7 mouse cellular contexts compared by ENCODE assay signal in genomic region chr3:130095160-130095781, GRCm38 (mm10). TPM values are rescaled to one million over a fixed set of nuclear protein-coding genes. Genes with fewer than 3 reads are reported as not detected.
DNase-seq lines count a peak whose midpoint lies in the region; ATAC-seq and TF ChIP-seq lines count a peak whose summit lies in the region.

No protein-coding gene starts in this region.

- H3K27me3 ChIP-seq in spleen, adult 2 months (ENCODE audit: control insufficient read depth, insufficient read depth, low read length): no peaks in the 10 kb centered on the region
- H3K27me3 ChIP-seq in forebrain, embryonic 15.5 days: no peaks in the 10 kb centered on the region

- H3K9ac ChIP-seq in forebrain, embryonic 15.5 days (replicated peaks): no peak overlapping the region

- H3K27ac ChIP-seq in spleen, adult 2 months (ENCODE audit: insufficient read depth, low read length): no peak overlapping the region
- no peak overlapping the region for H3K27ac ChIP-seq in forebrain, embryonic 15.5 days (replicated peaks)

- no peak overlapping the region for H3K4me3 ChIP-seq in spleen, adult 2 months (ENCODE audit: extremely low read depth, insufficient read depth, insufficient read length)
- H3K4me3 ChIP-seq in forebrain, embryonic 15.5 days: no peak overlapping the region

- H3K9me3 ChIP-seq in forebrain, embryonic 15.5 days: no peaks in the 10 kb centered on the region

- ATAC-seq in forebrain, embryonic 15.5 days (replicated peaks): peak; percentile 77
- 0 out of 2 replicates have a peak, but pooled peaks have one; percentile 67 for ATAC-seq in megakaryocyte-erythroid progenitor cell, adult 5-6 weeks (replicated peaks; ENCODE audit: low FRiP score, low TSS enrichment, poor library complexity, severe bottlenecking)

- H3K4me2 ChIP-seq in forebrain, embryonic 15.5 days (replicated peaks): no peak overlapping the region

- TF ChIP-seq POLR2A in spleen, adult 2 months (IDR thresholded peaks at IDR 0.05; ENCODE audit: low read depth, low read length): no peak

- H3K4me1 ChIP-seq in spleen, adult 2 months (ENCODE audit: control insufficient read depth, insufficient read depth, insufficient read length): no peaks in the 10 kb centered on the region
- H3K4me1 ChIP-seq in forebrain, embryonic 15.5 days: no peaks in the 10 kb centered on the region

- TF ChIP-seq CTCF in spleen, adult 2 months (IDR thresholded peaks at IDR 0.05; ENCODE audit: extremely low read depth, insufficient read depth, insufficient read length, insufficient replicate concordance): 0 out of 2 replicates have a peak, but pooled peaks have one; percentile 2

- 41% methylated on average over 5 of the region's 5 CpGs for WGBS in spleen, adult 2 months
- WGBS in forebrain, embryonic 15.5 days: 41% methylated on average over 5 of the region's 5 CpGs

- H3K36me3 ChIP-seq in spleen, adult 2 months (ENCODE audit: control insufficient read depth, insufficient read depth, low read length): no peaks in the 10 kb centered on the region
- no peaks in the 10 kb centered on the region for H3K36me3 ChIP-seq in forebrain, embryonic 15.5 days

- DNase-seq in spleen, adult 2 months (ENCODE audit: low read depth in 1 of 2, low spot score in 2 of 2): no peak
- DNase-seq in spleen, adult 12 weeks (ENCODE audit: low spot score): no peak
- DNase-seq in adrenal gland, postnatal 36 days: peak; percentile 27 to 47
- DNase-seq in layer of hippocampus, adult 8-10 months (ENCODE audit: low spot score in 2 of 2): peak; percentile 17 to 46
- peak; percentile 35 for DNase-seq in thymus, postnatal 4 days

RNA-seq across cellular contexts. Expression of gene Sec24b, which starts 33.9 kb away (rescaled TPM):
- 58.2 and 63.8 TPM in 2 replicates for polyA plus RNA-seq in spleen, adult 2 months (2012; rRNA removed)
- total RNA-seq in adrenal gland, postnatal 36 days (2021): 10 to 100 TPM; 62.9 to 68.2 TPM
- polyA plus RNA-seq in forebrain, embryonic 15.5 days (2015; fragmentation: Nextera tagmentation; extraction: Ambion mirVana): 26.8 and 27.9 TPM in 2 replicates
- total RNA-seq in layer of hippocampus, adult 8-10 months (2022): 10 to 100 TPM; 51.2 to 84.4 (median 72.7) TPM
- total RNA-seq in megakaryocyte-erythroid progenitor cell, adult 5-6 weeks (2014; fragmentation: Nextera tagmentation): 51.2 and 58.5 TPM in 2 replicates
- 28.2 and 34.7 TPM in 2 replicates for total RNA-seq in megakaryocyte-erythroid progenitor cell, adult 5-6 weeks (2017)

RNA-seq across cellular contexts. Expression of gene Col25a1, which starts 36.0 kb away (rescaled TPM):
- 0.01 TPM in 1 of 2 replicates, not detected in the other for polyA plus RNA-seq in spleen, adult 2 months (2012; rRNA removed)
- total RNA-seq in adrenal gland, postnatal 36 days (2021): 1 to 10 TPM; 2.7 to 9.2 TPM
- polyA plus RNA-seq in forebrain, embryonic 15.5 days (2015; fragmentation: Nextera tagmentation; extraction: Ambion mirVana): 3.8 and 4.4 TPM in 2 replicates
- 10 to 100 TPM; 56.3 to 71.8 (median 65.0) TPM for total RNA-seq in layer of hippocampus, adult 8-10 months (2022)
- total RNA-seq in megakaryocyte-erythroid progenitor cell, adult 5-6 weeks (2014; fragmentation: Nextera tagmentation): 0.05 TPM in 1 of 2 replicates, not detected in the other
- not detected in 2 replicates for total RNA-seq in megakaryocyte-erythroid progenitor cell, adult 5-6 weeks (2017)

Comparison
In these comparisons a context has a peak if more than half of its experiments do, and no peak if none do; other contexts are left out.
1. DNase-seq: peak in adrenal gland, postnatal 36 days (2 of 2), layer of hippocampus, adult 8-10 months (2 of 2) and thymus, postnatal 4 days (single experiment); none in spleen, adult 2 months (0 of 2) and spleen, adult 12 weeks (single experiment).
2. RNA of gene Col25a1, which starts 36.0 kb away (total RNA-seq): 56.3 to 71.8 TPM in layer of hippocampus, adult 8-10 months; 2.7 to 9.2 TPM in adrenal gland, postnatal 36 days and 0.05 TPM in megakaryocyte-erythroid progenitor cell, adult 5-6 weeks; every median in the first group is over 4 times any median in the second.